Mouse (Mus musculus) c-Kit-positive CD71-positive TER-119-negative erythroid progenitor cells, embryonic 14.5 days (primary cell): ENCODE data around the gene Snx33.
"Not testable (repeated sequence)": the region's sequence is repeated elsewhere in the genome, so short reads cannot be mapped to it uniquely, and the experiment has no call there.

Source experiments
- DNase-seq: peaks from one replicate; pipeline ENCODE4 v3.0.0-alpha.2; 2013; ENCODE audit warnings: low read depth

The Snx33 gene

GRCm38 (mm10) chr9:56928041-56928811 lies at the start of gene Snx33:
TSS of gene Snx33 (minus strand) at chr9:56928371.
- no peak for DNase-seq

GRCm38 (mm10) chr9:56975199-56975598 lies 47.0 kb upstream of the Snx33 start:
- no peak for DNase-seq

DNA sequence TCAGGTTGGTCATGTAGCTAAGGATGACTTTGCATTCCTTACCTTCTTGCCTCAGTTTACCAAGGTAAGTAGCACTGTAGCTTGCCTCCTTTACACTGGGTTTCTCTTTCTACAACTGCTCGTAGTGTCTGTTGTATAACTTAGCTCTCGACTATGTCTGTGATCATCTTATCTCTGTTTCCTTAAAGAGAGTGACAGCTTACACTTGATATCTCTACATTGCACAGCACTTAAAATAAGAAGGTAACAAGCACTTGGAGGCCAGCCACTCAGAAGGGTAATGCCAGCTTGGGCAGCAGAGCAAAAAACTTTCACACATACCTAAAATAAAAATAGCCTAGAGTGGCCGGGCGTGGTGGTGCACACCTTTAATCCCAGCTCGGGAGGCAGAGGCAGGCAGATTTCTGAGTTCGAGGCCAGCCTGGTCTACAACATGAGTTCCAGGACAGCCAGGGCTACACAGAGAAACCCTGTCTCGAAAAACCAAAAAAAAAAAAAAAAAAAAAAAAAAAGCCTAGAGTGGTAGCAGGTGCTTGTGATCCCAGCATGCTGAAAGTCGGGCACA lies 45.9 kb upstream of the Snx33 start:
- no peak for DNase-seq

DNA sequence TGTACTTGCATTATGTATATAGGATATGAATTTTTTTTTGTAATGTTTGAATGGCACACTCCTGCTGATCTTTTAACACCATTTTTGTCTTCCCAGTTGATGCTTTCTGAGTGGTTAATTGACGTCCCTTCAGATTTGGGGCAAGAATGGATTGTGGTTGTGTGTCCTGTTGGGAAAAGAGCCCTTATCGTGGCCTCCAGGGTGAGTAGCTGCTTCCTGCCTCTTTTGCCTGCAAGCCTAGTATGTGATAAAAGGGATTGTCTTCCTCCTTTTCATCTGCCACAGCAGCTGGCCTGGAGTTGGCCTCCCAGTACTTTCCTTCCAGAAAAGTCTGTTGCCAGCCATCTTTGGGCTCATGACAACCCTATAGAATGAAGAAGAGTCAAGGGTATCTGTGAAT lies 42.0 kb upstream of the Snx33 start:
- DNase-seq: no peak

- DNase-seq: no peak
These were observed 33.4 kb upstream of the Snx33 start for GRCm38 (mm10) chr9:56961591-56961990.

DNA sequence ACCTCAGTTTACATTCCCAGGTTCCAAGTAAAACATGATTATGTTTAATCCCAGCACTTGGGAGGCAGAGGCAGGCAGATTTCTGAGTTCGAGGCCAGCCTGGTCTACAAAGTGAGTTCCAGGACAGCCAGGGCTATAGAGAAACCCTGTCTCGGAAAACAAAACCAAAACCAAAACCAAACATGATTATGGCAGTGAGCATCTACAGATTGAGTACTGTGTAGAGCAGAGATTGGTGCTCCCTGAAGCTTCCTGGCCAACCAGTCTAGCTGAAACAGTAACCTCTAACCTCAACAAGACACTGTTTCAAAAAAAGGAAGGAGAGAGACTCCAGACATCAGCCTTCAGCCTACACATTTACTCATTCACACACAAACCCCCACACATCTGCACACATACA lies 30.5 kb upstream of the Snx33 start:
- no peak for DNase-seq

DNA sequence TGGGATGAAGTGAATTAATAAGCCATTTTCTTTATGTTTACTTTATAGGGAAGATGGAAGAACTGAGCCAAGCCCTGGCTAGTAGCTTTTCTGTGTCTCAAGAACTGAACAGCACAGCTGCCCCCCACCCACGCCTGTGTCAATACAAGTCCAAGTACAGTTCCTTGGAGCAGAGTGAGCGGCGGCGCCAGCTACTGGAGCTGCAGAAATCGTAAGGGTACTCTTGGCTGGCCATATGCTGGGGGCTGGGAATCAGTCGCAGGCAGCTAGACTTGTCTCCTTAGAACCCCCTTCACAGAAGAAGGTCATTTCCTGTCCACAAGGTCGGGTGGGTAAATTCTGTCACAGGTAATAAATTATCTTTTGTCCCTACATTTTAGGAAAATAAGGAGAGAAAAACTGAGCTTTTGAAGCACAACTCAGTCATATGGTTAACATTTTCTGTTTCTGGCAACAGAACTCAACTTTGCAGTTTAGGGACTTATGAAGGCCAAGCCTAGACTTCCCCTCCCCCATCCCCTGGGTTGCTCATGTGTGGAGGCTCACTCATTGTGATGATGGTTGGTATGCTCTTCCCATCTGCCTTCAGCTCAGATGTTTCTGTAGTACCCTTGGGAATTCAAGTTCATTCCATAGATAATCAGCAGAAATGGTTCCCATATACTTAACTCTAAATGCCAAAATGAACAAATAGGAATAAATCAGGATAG lies 28.9 kb upstream of the Snx33 start:
- DNase-seq: no peak

GRCm38 (mm10) chr9:56953562-56953961 lies 25.4 kb upstream of the Snx33 start:
- no peak for DNase-seq

- DNase-seq: peak; percentile 98
These were observed 22.5 kb upstream of the Snx33 start, which contains the start of gene Snupn for GRCm38 (mm10) chr9:56950414-56951400. TSS of gene Snupn (plus strand) at chr9:56950878.

- DNase-seq: no peak
These were observed 21.6 kb upstream of the Snx33 start for GRCm38 (mm10) chr9:56949767-56950166.

DNA sequence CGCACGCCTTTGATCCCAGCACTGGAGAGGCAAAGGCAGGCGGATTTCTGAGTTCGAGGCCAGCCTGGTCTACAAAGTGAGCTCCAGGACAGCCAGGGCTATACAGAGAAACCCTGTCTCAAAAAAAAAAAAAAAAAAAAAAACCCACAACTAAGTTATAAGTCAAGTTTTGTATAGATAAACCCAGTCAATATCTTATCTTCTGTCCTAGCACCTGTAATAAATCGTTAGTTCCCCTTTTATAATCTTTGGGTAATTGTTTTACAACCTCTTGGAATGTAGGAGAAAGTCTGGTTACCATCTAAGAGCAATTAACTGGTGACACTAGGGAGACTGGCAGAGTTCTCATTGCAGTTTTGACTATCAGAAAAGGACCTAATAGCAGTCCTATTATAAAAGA lies 20.5 kb upstream of the Snx33 start:
- DNase-seq: not testable (repeated sequence)

DNA sequence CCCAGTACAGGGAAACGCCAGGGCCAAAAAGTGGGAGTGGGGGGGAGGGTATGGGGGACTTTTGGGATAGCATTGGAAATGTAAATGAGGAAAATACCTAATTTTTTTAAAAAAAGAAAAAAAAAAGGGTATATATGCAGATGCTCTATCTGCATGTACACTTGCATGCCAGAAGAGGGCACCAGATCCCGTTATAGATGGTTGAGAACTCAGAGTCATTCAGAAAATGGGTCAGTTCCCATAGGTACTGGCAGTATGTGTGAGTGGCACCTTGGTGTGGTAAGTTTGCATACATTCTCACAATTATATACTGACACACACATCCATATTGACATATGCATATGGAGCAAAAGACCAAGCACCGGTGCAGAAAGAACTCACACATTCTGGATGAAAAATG lies 19.3 kb upstream of the Snx33 start:
- DNase-seq: not testable (repeated sequence)

GRCm38 (mm10) chr9:56938374-56938773 lies 10.2 kb upstream of the Snx33 start:
- no peak for DNase-seq

DNA sequence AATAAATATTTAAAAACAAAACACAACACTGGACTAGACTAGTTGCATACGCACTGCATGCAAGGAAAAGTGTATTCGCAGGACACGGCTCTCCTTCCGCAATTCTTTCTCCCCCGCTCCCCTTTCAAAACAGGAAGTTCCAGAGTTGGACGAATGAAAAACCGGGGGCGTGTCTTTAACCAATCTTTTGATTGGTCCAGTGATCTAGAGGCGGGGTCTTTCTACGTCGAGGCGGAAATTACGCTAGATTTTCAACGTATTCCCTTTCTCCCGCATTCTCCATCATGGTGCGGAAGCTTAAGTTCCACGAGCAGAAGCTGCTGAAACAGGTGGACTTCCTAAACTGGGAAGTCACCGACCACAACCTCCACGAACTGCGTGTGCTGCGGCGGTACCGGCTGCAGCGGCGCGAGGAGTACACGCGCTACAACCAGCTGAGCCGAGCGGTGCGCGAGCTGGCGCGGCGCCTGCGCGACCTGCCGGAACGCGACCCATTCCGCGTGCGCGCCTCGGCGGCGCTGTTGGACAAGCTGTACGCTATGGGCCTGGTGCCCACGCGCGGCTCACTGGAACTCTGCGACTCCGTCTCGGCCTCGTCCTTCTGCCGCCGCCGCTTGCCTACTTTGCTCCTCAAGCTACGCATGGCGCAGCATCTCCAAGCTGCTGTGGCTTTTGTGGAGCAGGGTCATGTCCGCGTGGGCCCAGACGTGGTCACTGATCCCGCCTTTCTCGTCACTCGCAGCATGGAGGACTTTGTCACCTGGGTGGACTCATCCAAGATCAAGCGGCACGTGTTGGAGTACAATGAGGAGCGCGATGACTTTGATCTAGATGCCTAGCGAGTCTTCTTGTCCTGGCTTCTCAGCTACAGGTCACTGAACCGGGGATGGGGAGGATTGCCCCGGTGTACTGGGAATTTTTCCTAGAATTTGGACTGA lies 9.3 kb upstream of the Snx33 start, which contains the start of gene Imp3:
Gene Imp3, plus strand, starts transcription at position 253 of the 938 bp plus-strand sequence.
- peak; percentile 96 for DNase-seq

GRCm38 (mm10) chr9:56936861-56937222 lies 8.7 kb upstream of the Snx33 start:
- no peak for DNase-seq

DNA sequence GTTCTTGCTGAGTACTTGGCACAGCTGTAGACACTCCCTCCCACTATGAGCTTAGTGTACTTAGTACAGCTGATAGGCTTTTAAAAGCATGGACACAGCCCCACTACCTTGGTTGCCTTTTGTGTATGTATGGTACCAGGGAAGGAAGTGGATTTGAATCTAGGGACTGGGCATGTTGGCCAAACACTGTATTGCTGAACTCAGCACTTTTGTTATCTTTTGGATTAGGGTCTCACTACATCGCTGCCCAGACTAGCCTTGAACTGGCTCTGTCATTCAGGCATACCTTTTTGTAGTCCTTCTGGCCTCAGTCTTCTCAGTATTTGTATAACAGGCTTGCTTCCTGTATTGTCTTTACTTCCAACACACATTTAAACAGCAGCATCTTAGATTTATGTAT lies 2.4 kb upstream of the Snx33 start:
- no peak for DNase-seq

DNA sequence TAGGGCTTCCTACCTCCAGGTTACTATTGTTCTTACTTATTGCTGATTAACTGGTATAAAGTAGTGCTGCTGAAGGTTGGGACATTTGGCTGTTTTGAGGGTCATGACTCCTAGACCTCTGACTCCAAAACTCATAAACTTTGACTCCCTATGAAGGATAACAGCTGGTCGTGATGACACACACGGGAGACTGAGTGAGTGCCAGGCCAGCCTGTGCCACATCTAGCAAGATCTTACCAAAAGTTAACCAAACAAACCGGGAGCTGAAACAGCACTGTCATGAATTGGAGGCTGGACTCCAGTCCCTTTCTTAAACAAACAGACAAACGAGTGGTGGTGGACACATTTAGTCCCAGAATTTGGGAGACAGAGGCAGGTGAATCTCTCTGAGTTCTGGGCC lies 1.3 kb upstream of the Snx33 start:
- DNase-seq: no peak

DNA sequence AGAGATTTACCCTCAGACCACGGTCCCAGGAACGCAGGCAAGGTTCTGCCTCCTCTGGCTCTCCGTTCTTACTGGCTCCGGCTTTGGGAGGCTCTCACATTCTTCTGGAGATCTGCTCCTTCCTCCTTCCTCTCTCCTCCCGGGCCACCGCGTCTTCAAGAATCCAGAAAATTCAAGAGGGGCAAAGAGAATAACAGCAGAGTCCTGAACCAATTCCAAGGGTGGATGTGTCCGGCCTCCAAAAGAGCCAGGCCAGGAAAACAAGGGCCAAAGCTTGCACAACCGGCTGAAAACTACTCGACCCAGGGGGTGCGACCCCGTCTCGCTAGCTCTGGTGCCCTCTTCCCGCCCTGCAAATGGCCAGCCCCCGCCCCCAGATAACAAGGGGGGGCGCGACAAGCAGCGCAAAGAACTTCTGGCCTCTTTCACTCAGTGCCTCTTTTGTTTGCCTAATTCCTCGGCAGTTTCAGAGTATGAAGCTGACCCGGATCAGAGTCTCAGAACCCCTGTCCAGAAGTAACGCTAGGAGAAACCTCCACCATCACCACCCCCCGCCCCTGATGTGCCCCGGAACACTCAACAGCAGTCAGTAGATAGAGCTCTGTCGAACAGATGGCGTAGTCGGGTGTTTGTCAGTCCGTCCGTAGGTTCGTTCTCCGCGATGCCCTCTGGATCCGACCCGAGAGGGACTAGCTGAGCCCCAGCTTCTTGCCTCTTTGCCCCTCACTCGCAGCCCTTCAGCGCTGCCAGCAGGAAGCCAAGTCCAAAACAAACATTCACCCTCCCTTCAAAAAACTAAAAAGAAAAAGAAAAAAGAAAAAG lies 769 bp downstream of the Snx33 start:
- no peak for DNase-seq

- no peak for DNase-seq
These were observed 1.8 kb downstream of the Snx33 start for GRCm38 (mm10) chr9:56926387-56926786.

DNA sequence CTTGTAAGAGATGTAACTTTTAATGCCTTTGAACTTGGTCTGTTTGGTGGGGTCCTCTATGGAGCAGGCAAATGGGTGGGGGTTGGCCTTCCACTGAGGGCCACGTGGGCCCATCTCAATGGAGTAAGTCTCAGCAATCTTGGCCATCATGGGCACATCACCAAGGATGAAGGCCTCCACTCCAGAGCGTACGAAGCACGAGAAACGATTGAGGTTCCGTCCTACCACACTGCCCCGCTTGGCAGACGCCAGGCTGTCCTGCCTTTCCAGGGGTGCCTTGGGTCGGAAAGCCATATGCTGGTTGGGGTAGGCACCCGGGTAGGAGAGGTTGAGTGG lies 2.2 kb downstream of the Snx33 start:
- no peak for DNase-seq
